Mouse (Mus musculus): ENCODE data around the gene Olfr1220.

Olfr1220 gene

GRCm38 (mm10) chr2:89106735-89107134 is at the start of gene Olfr1220:
Olfr1220 (minus strand) TSS chr2:89106835.
- no peak for DNase-seq

- no peak for DNase-seq
These were observed 44.8 kb upstream of the Olfr1220 start, which contains the start of gene Olfr1223 for GRCm38 (mm10) chr2:89151460-89151859. Olfr1223 (minus strand) TSS chr2:89151560.

DNA sequence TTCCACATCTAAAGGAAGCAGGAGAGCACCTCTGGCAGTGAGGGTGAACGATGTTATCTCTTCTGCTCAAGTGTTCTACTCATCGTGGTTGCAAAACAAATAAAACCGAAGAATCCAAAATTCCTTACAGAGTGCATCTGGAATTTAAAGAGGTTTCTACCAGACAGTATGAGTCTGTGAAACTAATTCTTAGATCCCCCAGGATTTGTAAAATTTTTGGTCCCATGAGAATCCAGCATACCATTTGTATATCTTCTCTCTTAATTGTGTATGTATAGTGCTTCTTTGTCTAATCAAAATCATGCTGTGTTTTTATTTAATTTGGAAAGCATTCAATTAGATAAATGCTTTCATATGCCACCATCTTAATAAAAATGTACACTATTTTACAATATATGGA is 26.3 kb upstream of the Olfr1220 start, which contains the start of gene Olfr1222:
Gene Olfr1222, minus strand, starts transcription at position 101 of the 400 bp plus-strand sequence.
- no peak for DNase-seq

DNA sequence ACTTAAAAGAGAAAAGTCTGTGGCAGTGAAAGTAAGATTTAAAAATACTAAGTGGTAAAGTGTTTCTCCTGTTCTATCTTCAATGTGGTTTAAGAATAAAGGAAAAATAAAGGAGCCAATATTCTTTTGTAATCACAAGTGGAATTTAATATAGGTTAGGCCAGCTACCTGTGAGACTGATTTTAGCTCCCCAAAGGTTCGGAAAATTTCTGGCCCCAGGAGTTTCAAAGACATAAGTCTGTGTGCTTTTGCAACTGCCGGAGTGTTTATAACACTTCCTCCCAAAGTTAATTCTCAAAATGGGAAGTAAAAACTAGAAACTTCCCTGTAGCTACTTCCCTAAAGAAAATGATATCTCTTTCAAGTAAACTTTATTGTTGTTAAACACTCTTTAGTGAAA is 10.5 kb upstream of the Olfr1220 start, which contains the start of gene Olfr1221:
Gene Olfr1221, minus strand, starts transcription at position 101 of the 400 bp plus-strand sequence.
- no peak for DNase-seq

DNA sequence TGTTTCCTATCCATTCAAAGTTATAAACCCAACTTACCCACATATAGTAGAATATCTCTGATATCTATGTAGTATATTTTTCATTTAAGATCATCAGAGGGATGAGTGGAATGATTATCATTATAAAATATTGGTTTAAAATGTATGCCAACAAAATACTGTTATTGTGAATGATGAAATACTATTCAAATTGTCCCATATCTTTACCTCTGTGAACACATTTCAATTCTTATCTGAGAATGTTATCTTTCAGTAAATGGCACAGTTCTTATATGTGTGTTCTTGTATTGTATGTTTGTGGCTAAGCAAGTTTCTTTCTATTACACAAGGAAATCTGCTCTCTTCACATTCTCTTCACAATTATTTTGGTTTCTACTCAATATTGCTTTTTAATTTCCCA is 984 bp downstream of the Olfr1220 start:
- DNase-seq, result no peak

DNA sequence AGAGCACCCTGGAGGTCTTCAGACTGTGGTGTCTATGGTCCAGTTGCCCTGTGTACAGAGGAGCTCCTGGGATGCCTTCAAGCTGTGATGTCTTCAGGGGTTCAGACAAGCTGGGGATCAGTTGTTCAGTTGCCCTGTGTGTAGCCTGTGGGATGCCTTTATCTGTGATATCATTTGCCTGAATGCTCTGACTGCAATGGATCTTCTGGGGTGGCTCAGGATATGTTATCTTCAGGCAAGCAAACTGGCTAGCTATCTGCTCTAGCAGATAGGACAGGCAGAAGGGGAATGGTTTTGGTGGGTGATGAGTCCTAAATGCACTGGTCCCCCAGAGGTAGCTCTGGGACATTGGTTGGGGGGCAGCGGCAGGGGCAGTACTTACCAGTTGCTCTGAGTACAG is 12.8 kb downstream of the Olfr1220 start:
- DNase-seq, result no peak

DNA sequence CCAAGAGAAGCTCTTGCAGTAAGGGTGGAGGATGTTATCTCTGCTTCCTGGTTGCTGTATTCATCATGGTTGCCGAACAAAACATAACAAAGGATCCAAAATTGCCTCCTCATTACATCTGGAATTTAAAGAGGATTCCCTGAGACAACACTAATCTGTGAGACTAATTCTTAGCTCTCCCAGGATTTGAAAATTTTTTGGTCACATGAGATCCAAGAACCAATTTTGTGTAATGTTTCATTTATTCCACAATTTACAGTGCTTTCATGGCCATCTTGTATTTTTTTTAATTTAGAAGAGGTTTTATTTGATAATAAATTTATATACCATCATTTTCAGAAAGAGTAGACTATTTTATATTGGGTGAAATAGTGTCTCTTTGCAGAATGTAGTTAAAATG is 23.2 kb downstream of the Olfr1220 start, which contains the start of gene Olfr1219:
Gene Olfr1219, minus strand, starts transcription at position 101 of the 400 bp plus-strand sequence.
- no peak for DNase-seq

DNA sequence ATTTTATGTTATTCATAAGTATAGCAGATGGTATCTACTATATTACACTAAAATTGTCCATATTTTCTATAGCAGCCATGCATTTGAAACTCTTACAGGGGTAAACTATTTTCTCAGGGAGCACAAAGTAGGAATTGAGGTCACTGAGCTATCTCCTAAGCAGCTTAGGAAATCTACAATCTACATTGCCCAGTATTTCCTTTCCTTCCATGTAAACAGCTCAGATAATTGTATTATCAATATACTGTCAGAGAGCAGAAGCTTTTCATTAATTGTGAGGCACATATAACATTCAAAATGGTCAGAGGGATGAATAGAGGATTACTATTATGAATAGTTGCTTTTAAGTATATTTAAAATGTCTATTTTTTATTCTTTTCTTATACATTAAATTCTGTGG is 25.1 kb downstream of the Olfr1220 start:
- DNase-seq, result no peak

DNA sequence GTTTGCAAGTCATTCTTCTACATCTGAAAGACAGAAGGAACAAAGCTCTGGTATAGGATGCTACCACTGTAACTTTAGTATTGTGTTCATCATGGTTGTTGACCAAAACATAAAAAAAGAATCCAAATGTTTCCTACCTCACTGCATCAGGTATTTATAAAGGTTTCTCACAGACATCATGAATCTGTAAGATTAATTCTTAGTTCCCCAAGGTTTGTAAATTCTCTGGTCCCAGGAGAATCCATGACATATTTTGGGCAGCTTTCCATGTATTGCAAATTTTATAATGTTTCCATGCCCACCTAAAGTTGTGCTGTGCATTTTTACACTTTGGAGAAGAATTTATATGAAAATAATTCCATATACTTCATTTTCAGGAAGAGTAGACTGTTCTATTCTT is 45.5 kb downstream of the Olfr1220 start, which contains the start of gene Olfr1218:
Gene Olfr1218, minus strand, starts transcription at position 101 of the 400 bp plus-strand sequence.
- no peak for DNase-seq

All from right cerebral cortex, adult 18-20 months (tissue).